Mouse (Mus musculus): ENCODE data around the gene Cfap74.

- TF ChIP-seq CTCF (IDR thresholded peaks at IDR 0.05) (no peak), EP300 (IDR thresholded peaks at IDR 0.05) (no peak)
These were observed 25.0 kb downstream of the Cfap74 start for GRCm38 (mm10) chr4:155433993-155434392.
